Mouse (Mus musculus) monocyte, adult 5-6 weeks (primary cell): ENCODE data around the gene Kcnip2. TPM values are rescaled to one million over a fixed set of nuclear protein-coding genes. Genes with fewer than 3 reads are reported as not detected.

ENCODE experiments used
- ATAC-seq: fragments of 153-309, 156-312 bp; replicated peaks from 2 replicates; pipeline ENCODE4 v1.8.0; 2017; ENCODE audit warnings: mild to moderate bottlenecking; ENCODE audit not compliant: low TSS enrichment, insufficient number of reproducible peaks, severe bottlenecking, poor library complexity, low FRiP score
- total RNA-seq: library from RNA; stranded (forward); fragments of 200-1000, 200-491, 200-594 nt; gene quantifications from 3 replicates; pipeline ENCODE4 v1.2.3, GENCODE M21; 2017

Gene Kcnip2
- total RNA-seq, 1 experiment from 2014 or later = not detected

GRCm38 (mm10) chr19:45746153-45747020 is 69.5 kb downstream of the Kcnip2 start:
- ATAC-seq = peak; percentile 45; the same call in 1 of the 2 replicates

- no peak for ATAC-seq
Observed at GRCm38 (mm10) chr19:45745344-45746152, 70.3 kb downstream of the Kcnip2 start.

- ATAC-seq = no peak
Observed at GRCm38 (mm10) chr19:45743619-45744018, 72.2 kb downstream of the Kcnip2 start.

- ATAC-seq = no peak
Observed at GRCm38 (mm10) chr19:45742984-45743575, 72.8 kb downstream of the Kcnip2 start.

- no peak for ATAC-seq
Observed at GRCm38 (mm10) chr19:45742218-45742983, 73.5 kb downstream of the Kcnip2 start, which contains the start of gene Fgf8. Fgf8 (minus strand) TSS chr19:45742915.

Other genes starting within 250 kb of the Kcnip2 start
- 14.7 to 30.1 TPM (median 15.2 TPM) in 3 replicates for gene Fbxw4, start 155.7 kb downstream of the Kcnip2 start, total RNA-seq
- gene Fgf8, start 73.1 kb downstream of the Kcnip2 start, total RNA-seq = not detected in 3 replicates
- gene Npm3, start 66.5 kb downstream of the Kcnip2 start, total RNA-seq = 33.8 to 73.5 TPM (median 54.3 TPM) in 3 replicates
- 301 to 380 TPM (median 322 TPM) in 3 replicates for gene Mgea5, start 32.2 kb downstream of the Kcnip2 start, total RNA-seq
- gene Armh3, start 182.4 kb upstream of the Kcnip2 start, total RNA-seq = 7.5 to 16.0 TPM (median 11.5 TPM) in 3 replicates
- 4.3 to 14.7 TPM (median 6.0 TPM) in 3 replicates for gene Hps6, start 187.4 kb upstream of the Kcnip2 start, total RNA-seq
- gene Pprc1, start 228.8 kb upstream of the Kcnip2 start, total RNA-seq = 4.4 to 21.4 TPM (median 6.6 TPM) in 3 replicates
- 90.1 to 143 TPM (median 108 TPM) in 3 replicates for gene Ldb1, start 229.2 kb upstream of the Kcnip2 start, total RNA-seq